Mouse (Mus musculus) retina, postnatal 7 days (tissue): ENCODE measurements around the gene Kcnb1.

Experiments used
- DNase-seq: peaks from one replicate; pipeline ENCODE4 v3.0.0-alpha.2; 2012; ENCODE audit warnings: low read depth, low spot score

Kcnb1 gene

DNA sequence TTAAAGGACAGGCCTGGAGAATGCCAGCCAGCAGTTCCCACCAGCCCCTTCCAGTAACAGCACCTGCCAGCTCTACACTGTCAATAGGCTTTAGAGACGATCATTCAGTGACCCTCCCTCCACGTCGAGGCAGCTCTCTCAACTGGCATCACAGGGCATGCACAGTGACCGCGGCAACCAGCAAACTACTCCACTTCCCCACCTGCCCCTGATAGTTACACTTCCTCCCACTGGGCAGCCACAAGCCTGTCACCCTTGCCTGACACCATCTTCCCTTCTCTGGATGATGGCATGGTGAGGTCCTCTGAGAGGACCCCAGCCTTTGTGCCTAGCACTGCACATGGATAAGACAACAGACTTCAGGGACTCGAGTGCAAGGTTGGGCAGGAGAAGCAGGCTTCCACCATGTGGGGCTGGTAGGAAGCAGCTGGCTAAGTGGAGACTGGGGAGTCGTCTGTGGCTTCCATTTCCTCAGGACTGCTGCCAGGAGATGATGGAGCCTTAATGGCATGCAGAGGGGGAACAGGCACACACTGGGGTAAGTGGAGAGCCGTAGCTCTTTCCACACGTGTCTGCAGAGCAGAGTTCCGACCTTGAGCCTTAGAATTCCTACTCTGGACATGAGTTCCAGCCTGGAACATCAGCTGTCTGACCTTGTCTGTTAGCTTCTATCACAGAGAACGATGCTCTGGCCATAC is 22.3 kb downstream of the Kcnb1 start:
- no peak for DNase-seq

GRCm38 (mm10) chr2:167163600-167163999 is 26.4 kb downstream of the Kcnb1 start:
- DNase-seq: no peak

- DNase-seq: no peak
These were observed 26.8 kb downstream of the Kcnb1 start for GRCm38 (mm10) chr2:167163134-167163533.

DNA sequence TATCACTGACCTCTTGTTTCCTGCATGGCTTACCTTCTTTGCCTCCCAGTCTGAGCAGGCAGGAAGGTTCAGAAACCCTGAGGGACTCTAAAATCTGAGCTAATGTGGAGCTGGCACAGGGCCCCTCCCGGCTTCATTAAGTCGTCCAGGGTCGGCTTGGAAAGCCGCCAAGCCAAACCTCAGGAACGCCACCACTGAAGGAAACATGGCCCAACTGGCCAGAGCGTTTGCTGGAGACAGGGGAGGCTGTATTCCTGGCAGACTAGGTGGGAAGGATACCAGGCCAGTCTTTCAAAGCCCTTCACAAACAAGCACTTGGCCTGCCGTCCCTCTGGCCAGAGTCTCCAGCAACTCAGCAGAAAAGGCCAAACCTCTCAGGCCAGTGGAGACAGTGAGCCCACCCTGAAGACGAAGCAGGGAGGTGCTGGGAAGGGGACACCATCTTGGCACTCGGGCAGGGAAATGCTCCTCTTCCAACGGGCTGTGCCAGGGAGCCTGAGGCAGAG is 27.4 kb downstream of the Kcnb1 start:
- no peak for DNase-seq

DNA sequence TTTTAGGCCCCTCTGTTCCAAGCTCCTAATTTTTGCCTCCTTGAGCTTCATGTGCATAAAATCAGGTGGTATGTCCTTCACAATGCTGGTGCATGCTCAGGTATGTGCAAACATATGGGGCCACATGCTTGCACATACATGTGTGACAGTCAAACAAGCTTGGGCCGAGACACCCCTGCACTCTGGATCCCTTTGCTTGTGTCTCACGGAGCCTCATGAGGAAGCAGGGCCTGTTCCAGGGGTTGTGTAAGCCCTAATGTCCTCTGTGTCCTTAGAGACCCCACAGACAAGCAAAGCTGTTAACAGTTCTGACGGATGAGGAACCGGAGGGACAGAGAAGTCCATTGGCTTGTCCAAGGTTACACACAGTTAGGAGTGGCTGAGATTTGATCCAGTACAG is 30.2 kb downstream of the Kcnb1 start:
- no peak for DNase-seq

- DNase-seq: no peak
These were observed 31.2 kb downstream of the Kcnb1 start for GRCm38 (mm10) chr2:167158780-167159179.

DNA sequence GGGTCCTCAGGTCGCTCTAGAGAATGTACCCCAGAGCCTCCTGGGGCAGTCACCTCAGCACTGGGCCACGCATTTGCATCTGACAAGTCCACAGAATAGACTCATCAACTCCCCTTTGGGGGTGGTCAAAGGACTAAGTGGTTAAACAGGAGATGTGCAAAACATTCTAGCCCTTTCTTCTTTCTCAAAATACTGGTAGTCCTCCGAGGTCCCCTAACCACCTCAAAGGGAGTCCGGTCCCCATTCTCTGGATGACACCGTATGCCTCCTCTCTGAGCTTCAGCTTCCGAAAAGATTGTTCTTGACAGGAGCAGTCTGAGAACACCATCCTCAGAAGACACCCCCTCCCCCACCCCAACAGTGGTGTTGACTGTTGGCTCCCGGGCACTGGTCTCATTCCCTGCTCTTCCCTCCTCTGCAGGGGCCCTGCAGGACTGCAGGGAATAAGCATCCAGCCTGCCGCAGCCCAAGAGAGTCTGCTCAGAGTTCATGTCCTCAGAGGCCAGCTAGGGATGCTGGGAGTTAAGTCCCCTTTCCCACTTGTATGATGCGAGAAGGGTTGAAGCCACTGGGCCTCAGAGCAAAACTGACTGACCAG is 33.7 kb downstream of the Kcnb1 start:
- DNase-seq: no peak

- no peak for DNase-seq
These were observed 34.4 kb downstream of the Kcnb1 start for GRCm38 (mm10) chr2:167155541-167155973.

DNA sequence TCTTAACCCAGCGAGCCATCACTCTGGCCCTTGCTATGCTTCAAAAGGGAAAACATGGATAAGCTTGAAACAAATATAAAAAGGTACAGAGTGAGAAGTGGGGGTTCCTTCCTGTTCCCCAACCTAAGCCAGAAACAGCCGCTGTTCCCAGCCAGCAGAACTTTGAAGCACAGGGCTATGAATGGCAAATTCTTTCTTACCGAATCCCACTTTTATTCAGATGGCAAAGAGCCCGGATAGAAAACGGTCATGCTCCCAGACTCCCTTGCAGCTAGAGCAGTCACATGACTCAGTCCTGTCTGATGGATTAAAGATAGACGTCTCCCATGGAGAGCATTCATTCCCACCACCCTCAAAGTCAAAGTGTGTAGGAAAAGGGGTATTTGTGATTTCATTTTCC is 39.1 kb downstream of the Kcnb1 start:
- DNase-seq: no peak

GRCm38 (mm10) chr2:167150135-167150534 is 39.8 kb downstream of the Kcnb1 start:
- DNase-seq: no peak

DNA sequence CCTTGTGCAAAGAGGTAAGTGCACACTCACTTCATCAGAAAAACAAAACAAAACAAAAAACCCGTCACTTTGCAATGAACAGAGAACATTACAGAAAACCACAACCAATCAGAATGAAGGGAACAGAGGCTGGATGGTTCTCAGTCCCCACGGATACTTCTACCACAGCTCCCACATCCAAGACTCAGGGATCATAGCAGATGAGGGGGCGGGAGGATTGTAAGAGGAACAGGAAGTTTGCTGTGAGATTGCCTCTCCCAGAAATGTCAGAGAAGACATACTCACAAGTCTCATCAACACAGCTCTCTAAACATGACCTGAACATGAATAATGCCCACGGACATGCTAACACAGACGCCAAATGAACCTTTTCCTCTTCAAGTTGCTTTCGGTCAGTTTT is 40.9 kb downstream of the Kcnb1 start:
- DNase-seq: no peak

GRCm38 (mm10) chr2:167147708-167148107 is 42.2 kb downstream of the Kcnb1 start:
- no peak for DNase-seq

GRCm38 (mm10) chr2:167145904-167146303 is 44.1 kb downstream of the Kcnb1 start:
- no peak for DNase-seq

DNA sequence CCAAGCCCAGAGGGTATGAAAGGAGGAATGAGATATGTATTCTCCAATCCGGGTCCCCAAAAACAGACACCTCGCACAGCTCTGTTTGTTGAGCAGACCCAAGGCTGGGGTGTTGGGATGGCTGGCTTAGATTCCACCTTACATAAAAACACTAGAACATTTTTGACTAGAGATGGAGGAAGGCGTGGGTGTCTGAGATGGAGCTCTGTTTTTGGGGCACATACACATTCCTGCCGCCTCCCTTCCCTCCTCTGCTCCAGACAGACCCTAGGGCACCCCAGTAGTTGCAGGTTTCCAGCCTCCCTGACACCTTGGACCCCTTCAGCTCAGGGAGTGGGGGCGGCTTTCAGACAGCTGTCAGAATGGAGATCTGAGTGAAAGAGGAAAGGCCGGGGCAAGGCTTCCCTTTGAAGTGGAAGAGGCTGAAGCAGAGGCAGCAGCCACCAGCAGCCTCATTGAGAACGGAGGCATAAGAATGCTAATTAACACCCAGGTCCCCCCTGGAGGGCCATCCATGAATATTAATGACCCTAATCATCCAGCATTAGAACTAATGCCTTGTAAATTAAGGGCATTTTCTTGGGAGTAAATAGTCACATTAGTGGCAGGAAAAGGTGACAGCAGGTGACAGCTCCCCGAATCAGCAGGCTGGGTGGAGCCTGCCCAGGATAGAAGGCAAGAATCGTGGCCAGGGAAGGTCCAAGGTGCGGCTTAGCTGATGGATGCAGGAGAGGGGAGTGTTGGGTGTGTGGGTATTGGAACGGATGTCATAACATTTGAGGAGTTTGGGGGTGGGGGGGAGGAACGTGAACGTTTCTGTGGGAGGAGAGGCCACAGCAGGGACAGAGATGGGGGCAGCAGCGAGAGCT is 45.3 kb downstream of the Kcnb1 start:
- DNase-seq: no peak

- DNase-seq: no peak
These were observed 46.0 kb downstream of the Kcnb1 start for GRCm38 (mm10) chr2:167143914-167144313.

GRCm38 (mm10) chr2:167142282-167142681 is 47.7 kb downstream of the Kcnb1 start:
- DNase-seq: no peak

DNA sequence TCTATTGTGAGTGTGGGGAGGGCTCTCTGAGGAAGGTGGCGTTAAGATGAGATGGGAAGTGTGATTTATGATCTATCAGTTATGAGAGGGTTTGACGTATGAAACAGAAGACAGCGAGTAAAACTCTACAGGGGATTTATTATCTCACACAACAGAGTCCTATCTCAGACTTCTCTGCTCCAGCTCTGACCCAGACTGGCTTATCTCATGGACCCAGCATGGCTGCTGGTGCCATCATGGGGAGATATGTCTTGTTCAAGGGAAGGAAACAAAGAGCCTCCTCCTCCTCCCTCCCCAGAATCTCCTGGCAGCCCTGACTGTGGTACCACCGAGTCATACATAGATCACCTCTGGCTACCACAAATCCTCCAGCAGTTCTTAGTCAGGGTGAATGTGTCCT is 48.1 kb downstream of the Kcnb1 start:
- no peak for DNase-seq

DNA sequence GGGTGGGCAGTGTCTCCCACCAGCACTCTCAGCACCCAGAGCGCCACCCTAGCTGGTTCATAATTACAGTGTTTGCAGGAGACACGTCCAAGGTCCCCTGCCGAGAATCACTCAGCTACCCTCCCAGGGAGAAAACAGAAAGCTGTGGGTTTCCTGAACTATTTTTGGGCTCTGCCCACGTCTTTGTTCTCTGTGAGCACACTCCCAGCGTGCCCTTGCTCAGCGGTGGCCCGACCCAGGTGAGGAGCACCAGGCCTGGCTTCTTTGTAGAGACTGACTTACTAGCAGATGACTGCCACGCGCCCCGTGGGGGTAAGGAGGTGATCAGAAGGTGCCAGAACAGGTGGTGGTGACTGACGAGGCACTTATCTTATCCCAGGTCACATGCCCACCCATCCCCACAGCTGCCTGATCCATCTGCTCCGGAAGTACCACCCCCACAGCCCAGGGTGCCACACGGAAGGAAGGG is 50.1 kb downstream of the Kcnb1 start:
- DNase-seq: no peak

DNA sequence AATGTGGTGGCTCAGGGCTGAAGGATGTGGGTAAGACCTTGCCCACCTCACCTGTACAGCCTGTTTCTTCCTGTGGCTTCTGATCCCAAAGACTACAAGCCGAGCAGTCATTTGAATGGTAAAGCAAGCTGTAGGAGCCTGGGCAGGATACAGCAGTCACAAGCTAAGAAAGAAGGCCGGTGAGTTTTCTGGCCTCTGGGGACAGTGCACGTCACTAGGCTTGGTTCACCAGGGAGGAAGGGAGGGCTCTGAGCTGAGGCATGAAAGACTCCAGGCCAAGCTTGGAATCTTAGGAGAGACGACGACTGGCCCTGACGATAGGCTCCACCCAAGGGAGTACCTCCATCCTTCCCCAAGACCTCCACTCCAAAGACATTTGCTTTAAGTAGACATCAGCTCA is 51.3 kb downstream of the Kcnb1 start:
- no peak for DNase-seq

DNA sequence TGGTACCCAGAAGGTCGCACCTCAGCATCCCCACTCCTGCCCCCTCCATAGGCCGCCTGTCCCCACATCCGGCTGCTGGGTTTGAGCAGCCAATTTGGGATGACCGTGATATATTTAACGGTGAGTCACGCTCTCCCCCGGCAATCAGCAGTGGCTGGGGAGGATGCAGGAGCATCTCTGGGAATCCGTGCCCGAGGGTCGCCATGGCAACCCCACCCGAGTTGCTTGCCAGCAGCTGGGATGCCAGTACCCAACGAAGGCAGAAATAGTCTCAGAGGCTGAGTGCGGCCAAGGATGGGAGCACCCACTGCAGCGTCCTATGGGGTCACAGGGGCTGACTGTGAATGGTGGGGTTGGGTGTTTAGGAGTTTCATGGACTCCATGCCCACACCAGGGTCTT is 53.0 kb downstream of the Kcnb1 start:
- no peak for DNase-seq

GRCm38 (mm10) chr2:167132041-167132440 is 57.9 kb downstream of the Kcnb1 start:
- no peak for DNase-seq

GRCm38 (mm10) chr2:167130050-167130770 is 59.7 kb downstream of the Kcnb1 start:
- DNase-seq: no peak
